Mouse (Mus musculus) limb, embryonic 13.5 days (tissue): ENCODE data around the gene Abcc5. TPM values are rescaled to one million over a fixed set of nuclear protein-coding genes. Genes with fewer than 3 reads are reported as not detected.
"Not testable (repeated sequence)": the region's sequence is repeated elsewhere in the genome, so short reads cannot be mapped to it uniquely, and the experiment has no call there.

ENCODE experiments used
- ATAC-seq: fragments of 200-750 bp; cut with Nextera tagmentation; 2 replicates; pipeline ENCODE4 v1.8.0; 2017; ENCODE audit warnings: low read depth, moderate number of reproducible peaks, moderate TSS enrichment; ENCODE audit not compliant: low FRiP score
- H3K27ac ChIP-seq: fragments of 300-500 bp; sonication (generic); 2 replicates; pipeline ENCODE4 v1.5.1; 2015; ENCODE audit warnings: inconsistent platforms, mild to moderate bottlenecking, moderate library complexity
- H3K27me3 ChIP-seq: fragments of 300-500 bp; sonication (generic); 2 replicates; pipeline ENCODE4 v1.6.1; 2015; ENCODE audit warnings: mild to moderate bottlenecking, inconsistent platforms
- H3K36me3 ChIP-seq: fragments of 300-500 bp; sonication (generic); 2 replicates; pipeline ENCODE4 v1.6.1; 2015; ENCODE audit warnings: inconsistent platforms, mild to moderate bottlenecking, moderate library complexity
- H3K4me1 ChIP-seq: fragments of 300-500 bp; sonication (generic); 2 replicates; pipeline ENCODE4 v1.6.1; 2015; ENCODE audit warnings: inconsistent platforms
- H3K4me2 ChIP-seq: fragments of 300-500 bp; sonication (generic); replicated peaks from 2 replicates; pipeline ENCODE4 v1.6.1; 2015; ENCODE audit warnings: inconsistent platforms, mild to moderate bottlenecking, moderate library complexity
- H3K4me3 ChIP-seq: fragments of 300-500 bp; sonication (generic); 2 replicates; pipeline ENCODE4 v1.5.1; 2015; ENCODE audit warnings: moderate library complexity, mild to moderate bottlenecking, inconsistent platforms
- H3K9ac ChIP-seq: fragments of 300-500 bp; sonication (generic); 2 replicates; pipeline ENCODE4 v1.6.1; 2015; ENCODE audit warnings: mild to moderate bottlenecking, inconsistent platforms
- H3K9me3 ChIP-seq: fragments of 300-500 bp; sonication (generic); 2 replicates; pipeline ENCODE4 v1.6.1; 2016; ENCODE audit warnings: inconsistent platforms
- WGBS: fragments of 180-500 bp; shearing (Covaris S2); methylation state at CpG from one replicate; pipeline ENCODE4 v1.1.7; 2015; 5-methylcytosine and 5-hydroxymethylcytosine counted together
- polyA plus RNA-seq: library from polyadenylated mRNA; unstranded; fragments of >200 nt; fragmentation: Nextera tagmentation; extraction: Ambion mirVana; gene quantifications from 2 replicates; pipeline ENCODE4 v1.2.1, GENCODE M21; 2015

Abcc5 gene
- 86.9 and 100 TPM in 2 replicates for polyA plus RNA-seq

- Histone ChIP-seq H3K4me1 (peaks cover 15% of the 10 kb centered on the region), H3K4me3 (peak within 1 kb of the TSS; percentile 75), H3K4me2 (peak within 1 kb of the TSS; percentile 77), H3K36me3 (peaks cover 13% of the 10 kb centered on the region), H3K27ac (peak within 1 kb of the TSS; percentile 84), H3K27me3 (no peaks in the 10 kb centered on the region), H3K9ac (peak within 1 kb of the TSS; percentile 80), H3K9me3 (no peaks in the 10 kb centered on the region)
- under 1% methylated on average over 62 of the region's 62 CpGs for WGBS
- ATAC-seq, result peak; percentile 99
Measured at GRCm38 (mm10) chr16:20425855-20426598, at the start of gene Abcc5. TSS of gene Abcc5 (minus strand) at chr16:20426394.

- no peaks in the 10 kb centered on the region for H3K36me3 ChIP-seq
- no peak overlapping the region for H3K27ac ChIP-seq
- H3K4me2 ChIP-seq, result no peak overlapping the region
- H3K9me3 ChIP-seq, result no peaks in the 10 kb centered on the region
- H3K27me3 ChIP-seq, result no peaks in the 10 kb centered on the region
- peaks cover 10% of the 10 kb centered on the region for H3K4me1 ChIP-seq
- H3K9ac ChIP-seq, result no peak overlapping the region
- no peak overlapping the region for H3K4me3 ChIP-seq
- no peak for ATAC-seq
- 88% methylated on average over 1 of the region's 1 CpGs for WGBS
Measured at GRCm38 (mm10) chr16:20475335-20475734, 49.1 kb upstream of the Abcc5 start.

GRCm38 (mm10) chr16:20474786-20475185, 48.6 kb upstream of the Abcc5 start:
- Histone ChIP-seq H3K9me3 (no peaks in the 10 kb centered on the region), H3K4me1 (peaks cover 10% of the 10 kb centered on the region), H3K4me3 (no peak overlapping the region), H3K9ac (no peak overlapping the region), H3K36me3 (no peaks in the 10 kb centered on the region), H3K4me2 (no peak overlapping the region), H3K27ac (no peak overlapping the region), H3K27me3 (no peaks in the 10 kb centered on the region)
- whole genome bisulfite sequencing, result 81% methylated on average over 6 of the region's 6 CpGs
- no peak for ATAC-seq

- Histone ChIP-seq H3K9ac (no peak overlapping the region), H3K27me3 (no peaks in the 10 kb centered on the region), H3K36me3 (no peaks in the 10 kb centered on the region), H3K9me3 (no peaks in the 10 kb centered on the region), H3K4me2 (no peak overlapping the region), H3K27ac (no peak overlapping the region), H3K4me1 (peaks cover 10% of the 10 kb centered on the region), H3K4me3 (no peak overlapping the region)
- 93% methylated on average over 8 of the region's 8 CpGs for WGBS
- ATAC-seq, result no peak
Measured at GRCm38 (mm10) chr16:20474211-20474610, 48.0 kb upstream of the Abcc5 start.

- Histone ChIP-seq H3K9me3 (no peaks in the 10 kb centered on the region), H3K36me3 (no peaks in the 10 kb centered on the region), H3K4me1 (peaks cover 10% of the 10 kb centered on the region), H3K9ac (no peak overlapping the region), H3K4me3 (no peak overlapping the region), H3K4me2 (no peak overlapping the region), H3K27ac (no peak overlapping the region), H3K27me3 (no peaks in the 10 kb centered on the region)
- ATAC-seq, result no peak
- 89% methylated on average over 1 of the region's 1 CpGs for WGBS
Measured at GRCm38 (mm10) chr16:20473748-20474147, 47.6 kb upstream of the Abcc5 start.

- H3K36me3 ChIP-seq, result no peaks in the 10 kb centered on the region
- H3K4me2 ChIP-seq, result no peak overlapping the region
- H3K4me1 ChIP-seq, result peaks cover 2% of the 10 kb centered on the region; the same call in 1 of the 2 replicates
- ATAC-seq, result no peak
- no peaks in the 10 kb centered on the region for H3K9me3 ChIP-seq
- no peaks in the 10 kb centered on the region for H3K27me3 ChIP-seq
- H3K9ac ChIP-seq, result no peak overlapping the region
- no peak overlapping the region for H3K27ac ChIP-seq
- 79% methylated on average over 1 of the region's 1 CpGs for WGBS
- H3K4me3 ChIP-seq, result no peak overlapping the region
Measured at GRCm38 (mm10) chr16:20471686-20472085, 45.5 kb upstream of the Abcc5 start.

GRCm38 (mm10) chr16:20470981-20471380, 44.8 kb upstream of the Abcc5 start:
- H3K36me3 ChIP-seq, result no peaks in the 10 kb centered on the region
- 89% methylated on average over 2 of the region's 2 CpGs for WGBS
- H3K9ac ChIP-seq, result no peak overlapping the region
- H3K27ac ChIP-seq, result no peak overlapping the region
- no peak for ATAC-seq
- H3K4me3 ChIP-seq, result no peak overlapping the region
- H3K27me3 ChIP-seq, result no peaks in the 10 kb centered on the region
- H3K9me3 ChIP-seq, result no peaks in the 10 kb centered on the region
- no peaks in the 10 kb centered on the region for H3K4me1 ChIP-seq
- no peak overlapping the region for H3K4me2 ChIP-seq

- Histone ChIP-seq H3K4me2 (no peak overlapping the region), H3K4me3 (no peak overlapping the region), H3K36me3 (no peaks in the 10 kb centered on the region), H3K27ac (no peak overlapping the region), H3K9ac (no peak overlapping the region), H3K27me3 (no peaks in the 10 kb centered on the region), H3K4me1 (no peaks in the 10 kb centered on the region), H3K9me3 (no peaks in the 10 kb centered on the region)
- ATAC-seq, result no peak
Measured at GRCm38 (mm10) chr16:20464725-20465124, 38.5 kb upstream of the Abcc5 start.

- H3K36me3 ChIP-seq, H3K27ac ChIP-seq, H3K4me3 ChIP-seq, H3K9me3 ChIP-seq, ATAC-seq, H3K9ac ChIP-seq, H3K4me1 ChIP-seq, H3K4me2 ChIP-seq, H3K27me3 ChIP-seq: not testable (repeated sequence)
- 94% methylated on average over 5 of the region's 5 CpGs for WGBS
Measured at GRCm38 (mm10) chr16:20458736-20459135, 32.5 kb upstream of the Abcc5 start.

- no peaks in the 10 kb centered on the region for H3K4me1 ChIP-seq
- no peaks in the 10 kb centered on the region for H3K27me3 ChIP-seq
- WGBS, result 3% methylated on average over 1 of the region's 1 CpGs
- H3K4me2 ChIP-seq, result no peak overlapping the region
- no peak overlapping the region for H3K27ac ChIP-seq
- ATAC-seq, result no peak
- no peaks in the 10 kb centered on the region for H3K9me3 ChIP-seq
- H3K36me3 ChIP-seq, result no peaks in the 10 kb centered on the region
- H3K9ac ChIP-seq, result no peak overlapping the region
- no peak overlapping the region for H3K4me3 ChIP-seq
Measured at GRCm38 (mm10) chr16:20456106-20456505, 29.9 kb upstream of the Abcc5 start.

- Histone ChIP-seq H3K27me3 (no peaks in the 10 kb centered on the region), H3K4me1 (no peaks in the 10 kb centered on the region), H3K9ac (no peak overlapping the region), H3K36me3 (no peaks in the 10 kb centered on the region), H3K4me3 (no peak overlapping the region), H3K9me3 (no peaks in the 10 kb centered on the region), H3K27ac (no peak overlapping the region), H3K4me2 (no peak overlapping the region)
- 94% methylated on average over 6 of the region's 6 CpGs for WGBS
- no peak for ATAC-seq
Measured at GRCm38 (mm10) chr16:20454155-20454654, 28.0 kb upstream of the Abcc5 start.

- 65% methylated on average over 6 of the region's 6 CpGs for WGBS
- H3K36me3 ChIP-seq, result no peaks in the 10 kb centered on the region
- ATAC-seq, result no peak
- H3K9ac ChIP-seq, result no peak overlapping the region
- no peak overlapping the region for H3K4me3 ChIP-seq
- H3K4me1 ChIP-seq, result no peaks in the 10 kb centered on the region
- no peaks in the 10 kb centered on the region for H3K27me3 ChIP-seq
- H3K9me3 ChIP-seq, result no peaks in the 10 kb centered on the region
- H3K27ac ChIP-seq, result no peak overlapping the region
- H3K4me2 ChIP-seq, result no peak overlapping the region
Measured at GRCm38 (mm10) chr16:20451774-20452173, 25.6 kb upstream of the Abcc5 start.

- H3K36me3 ChIP-seq, result no peaks in the 10 kb centered on the region
- H3K27me3 ChIP-seq, result no peaks in the 10 kb centered on the region
- no peak overlapping the region for H3K9ac ChIP-seq
- no peaks in the 10 kb centered on the region for H3K9me3 ChIP-seq
- no peaks in the 10 kb centered on the region for H3K4me1 ChIP-seq
- H3K4me2 ChIP-seq, result no peak overlapping the region
- H3K27ac ChIP-seq, result no peak overlapping the region
- ATAC-seq, result no peak
- WGBS, result 84% methylated on average over 1 of the region's 1 CpGs
- H3K4me3 ChIP-seq, result no peak overlapping the region
Measured at GRCm38 (mm10) chr16:20445871-20446270, 19.7 kb upstream of the Abcc5 start.
